In the genomic region with DNA sequence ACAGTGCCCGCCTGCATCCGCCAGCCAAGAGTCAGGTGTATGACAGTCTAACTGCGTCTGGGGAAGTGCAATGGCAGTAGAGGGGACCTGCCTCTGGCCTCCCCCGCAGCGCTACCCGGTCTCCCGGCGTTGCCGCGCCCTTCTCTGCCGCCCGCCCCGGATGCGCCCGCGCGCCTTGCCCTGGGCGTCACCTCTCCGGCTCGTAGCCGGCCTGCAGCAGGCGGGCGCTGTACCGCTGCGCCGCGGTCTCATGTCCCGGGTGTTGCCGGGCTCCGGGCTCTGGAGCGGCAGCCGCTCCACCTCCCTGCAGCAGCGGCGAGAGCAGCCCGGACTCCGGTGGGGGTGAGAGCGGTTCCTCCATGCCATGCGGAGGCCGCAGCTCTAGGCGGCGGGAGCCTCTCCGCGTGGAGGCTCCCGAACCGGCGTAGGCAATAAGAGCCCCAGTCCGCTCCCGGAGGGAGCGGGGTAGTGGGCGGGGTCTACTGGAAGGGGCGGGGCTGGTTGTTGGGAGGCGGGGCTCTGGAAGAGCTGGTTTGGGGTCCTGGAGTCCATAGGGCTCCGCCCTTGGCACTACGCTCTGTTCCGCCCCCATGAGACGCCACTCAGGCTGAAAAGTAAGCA, we compare ENCODE assay signal across 8 mouse cellular contexts. TPM values are rescaled to one million over a fixed set of nuclear protein-coding genes. Genes with fewer than 3 reads are reported as not detected.
DNase-seq lines count a peak whose midpoint lies in the region; ATAC-seq and TF ChIP-seq lines count a peak whose summit lies in the region.

Gene Impdh1, minus strand, starts transcription at position 484 of the 621 bp plus-strand sequence.

- H3K4me1 ChIP-seq in MEL (ENCODE audit: control insufficient read depth in 1 of 2, insufficient read depth in 2 of 2, low read length in 2 of 2) = peaks cover 5 to 22% of the 10 kb centered on the region in 2 experiments
- H3K4me1 ChIP-seq in forebrain, embryonic 14.5 days (ENCODE audit: control insufficient read depth, insufficient read depth, low read length) = peaks cover 23% of the 10 kb centered on the region

- peak; percentile 71 for ATAC-seq in forebrain, embryonic 14.5 days

- peak; percentile 78 to 90; a peak in 3 of 4 replicates for TF ChIP-seq POLR2A in MEL (IDR thresholded peaks at IDR 0.05; ENCODE audit: control insufficient read depth in 1 of 2, insufficient read depth in 1 of 2, low read depth in 1 of 2, low read length in 2 of 2, poor library complexity in 1 of 2)

- WGBS in forebrain, embryonic 14.5 days = under 1% methylated on average over 54 of the region's 56 CpGs

- H3K9me3 ChIP-seq in MEL (replicated peaks; ENCODE audit: insufficient read depth, low read length) = no peaks in the 10 kb centered on the region
- no peaks in the 10 kb centered on the region for H3K9me3 ChIP-seq in forebrain, embryonic 14.5 days (replicated peaks; ENCODE audit: control insufficient read depth, low read length)

- H3K36me3 ChIP-seq in MEL (ENCODE audit: control insufficient read depth in 1 of 2, insufficient read depth in 2 of 2, low read length in 2 of 2) = peaks cover 0 to 7% of the 10 kb centered on the region in 2 experiments; a peak in 2 of 4 replicates
- H3K36me3 ChIP-seq in forebrain, embryonic 14.5 days (ENCODE audit: control insufficient read depth, insufficient read depth, low read length) = no peaks in the 10 kb centered on the region

- H3K27ac ChIP-seq in MEL (ENCODE audit: control insufficient read depth, low read depth, low read length) = peak within 1 kb of the TSS; percentile 45
- H3K27ac ChIP-seq in forebrain, embryonic 14.5 days (ENCODE audit: low read depth, low read length) = no peak within 1 kb of the TSS

- H3K4me2 ChIP-seq in forebrain, embryonic 14.5 days (ENCODE audit: low read length) = peak within 1 kb of the TSS; percentile 97

- peak; percentile 91 for DNase-seq in MEL (ENCODE audit: low read depth, low spot score)
- peak; percentile 49 for DNase-seq in c-Kit-positive CD71-positive TER-119-positive erythroid progenitor cells, embryonic 14.5 days (ENCODE audit: low spot score)
- peak; percentile 76 for DNase-seq in forebrain, embryonic 14.5 days (ENCODE audit: low spot score)
- peak; percentile 85 for DNase-seq in heart, postnatal 4 days
- peak; percentile 33 for DNase-seq in layer of hippocampus, adult 9-11 months
- DNase-seq in lung, postnatal 14 days = peak; percentile 89
- peak; percentile 89 for DNase-seq in retina, embryonic 14.5 days (ENCODE audit: low spot score)
- DNase-seq in urinary bladder, postnatal 14 days (ENCODE audit: low spot score) = peak; percentile 76

- H3K9ac ChIP-seq in MEL (ENCODE audit: control insufficient read depth, low read depth, low read length, poor library complexity, severe bottlenecking) = peak within 1 kb of the TSS; percentile 84
- H3K9ac ChIP-seq in forebrain, embryonic 14.5 days (ENCODE audit: low read length) = peak within 1 kb of the TSS; percentile 68

- no peaks in the 10 kb centered on the region; the same call in 1 of the 2 replicates for H3K79me2 ChIP-seq in MEL (ENCODE audit: control insufficient read depth, insufficient read depth, low read length, poor library complexity)

- H3K27me3 ChIP-seq in MEL (ENCODE audit: control insufficient read depth in 1 of 2, insufficient read depth in 2 of 2, low read length in 2 of 2) = peaks cover 3 to 6% of the 10 kb centered on the region in 2 experiments; a peak in 2 of 4 replicates
- H3K27me3 ChIP-seq in forebrain, embryonic 14.5 days (replicated peaks; ENCODE audit: control insufficient read depth, insufficient read depth, low read length) = peaks cover 6% of the 10 kb centered on the region; the same call in 1 of the 2 replicates

- TF ChIP-seq RAD21 in MEL (IDR thresholded peaks at IDR 0.05; ENCODE audit: low read depth, low read length) = no peak

- H3K4me3 ChIP-seq in MEL (ENCODE audit: control insufficient read depth in 1 of 2, insufficient read depth in 1 of 2, low read depth in 2 of 2, low read length in 2 of 2) = peak within 1 kb of the TSS; percentile 68 to 90
- H3K4me3 ChIP-seq in forebrain, embryonic 14.5 days (ENCODE audit: low read depth, low read length) = peak within 1 kb of the TSS; percentile 64

- no peak for TF ChIP-seq CTCF in MEL (IDR thresholded peaks at IDR 0.05 in 2 of 3, conservative IDR thresholded peaks at IDR 0.05 in 1 of 3; ENCODE audit: control insufficient read depth in 1 of 3, insufficient read depth in 1 of 3, low read depth in 2 of 3, low read length in 3 of 3, poor library complexity in 1 of 3, severe bottlenecking in 1 of 3)

- no peak for TF ChIP-seq EP300 in MEL (IDR thresholded peaks at IDR 0.05; ENCODE audit: low read depth in 1 of 2, low read length in 2 of 2)

TF ChIP-seq in MEL, 35 proteins besides CTCF, POLR2A, EP300 and RAD21:
- TF ChIP-seq MAZ (IDR thresholded peaks at IDR 0.05; ENCODE audit: low read depth, low read length) = no peak; the same call in 1 of the 2 replicates
- no peak for TF ChIP-seq TAL1 (IDR thresholded peaks at IDR 0.05; ENCODE audit: low read length)
- no peak for TF ChIP-seq ELF1 (IDR thresholded peaks at IDR 0.05; ENCODE audit: low read depth, low read length)
- TF ChIP-seq ZNF384 (IDR thresholded peaks at IDR 0.05; ENCODE audit: low read depth, low read length) = no peak
- TF ChIP-seq GATA1 (IDR thresholded peaks at IDR 0.05; ENCODE audit: low read depth, low read length) = no peak
- no peak for TF ChIP-seq JUND (IDR thresholded peaks at IDR 0.05; ENCODE audit: low read depth, low read length)
- TF ChIP-seq NRF1 (IDR thresholded peaks at IDR 0.05; ENCODE audit: insufficient read depth, low read depth, low read length, poor library complexity, severe bottlenecking) = no peak
- TF ChIP-seq TBP (IDR thresholded peaks at IDR 0.05; ENCODE audit: low read depth, low read length) = 0 out of 2 replicates have a peak, but pooled peaks have one; percentile 38
- no peak for TF ChIP-seq POLR2AphosphoS5 (IDR thresholded peaks at IDR 0.05; ENCODE audit: borderline replicate concordance, low read depth, low read length)
- peak; percentile 48; the same call in 1 of the 2 replicates for TF ChIP-seq HCFC1 (IDR thresholded peaks at IDR 0.05; ENCODE audit: low read depth, low read length)
- TF ChIP-seq GABPA (IDR thresholded peaks at IDR 0.05; ENCODE audit: low read depth, low read length) = no peak
- TF ChIP-seq CHD2 (IDR thresholded peaks at IDR 0.05; ENCODE audit: low read length) = no peak
- TF ChIP-seq USF2 (IDR thresholded peaks at IDR 0.05; ENCODE audit: borderline replicate concordance in 1 of 2, insufficient read depth in 1 of 2, low read depth in 1 of 2, low read length in 2 of 2) = no peak
- peak; percentile 83 for TF ChIP-seq NELFE (IDR thresholded peaks at IDR 0.05; ENCODE audit: low read depth, low read length)
- no peak for TF ChIP-seq MYB (IDR thresholded peaks at IDR 0.05; ENCODE audit: low read depth, low read length)
- 0 out of 2 replicates have a peak, but pooled peaks have one; percentile 28 for TF ChIP-seq TCF12 (IDR thresholded peaks at IDR 0.05; ENCODE audit: low read depth, low read length)
- no peak for TF ChIP-seq BHLHE40 (IDR thresholded peaks at IDR 0.05; ENCODE audit: borderline replicate concordance, low read depth, low read length)
- no peak for TF ChIP-seq MYC (IDR thresholded peaks at IDR 0.05; ENCODE audit: low read depth, low read length)
- TF ChIP-seq MEF2A (IDR thresholded peaks at IDR 0.05; ENCODE audit: extremely low read depth, insufficient replicate concordance, low read depth, low read length, poor library complexity, severe bottlenecking) = no peak
- no peak for TF ChIP-seq CHD1 (IDR thresholded peaks at IDR 0.05; ENCODE audit: low read depth, low read length)
- no peak for TF ChIP-seq KAT2A (conservative IDR thresholded peaks at IDR 0.05; ENCODE audit: low read depth, low read length)
- TF ChIP-seq MAX (IDR thresholded peaks at IDR 0.05; ENCODE audit: low read length) = peak; percentile 35; the same call in 1 of the 2 replicates
- TF ChIP-seq ZKSCAN1 (IDR thresholded peaks at IDR 0.05; ENCODE audit: low read depth, low read length) = no peak
- TF ChIP-seq E2F4 (IDR thresholded peaks at IDR 0.05; ENCODE audit: borderline replicate concordance, low read depth, low read length) = no peak
- no peak for TF ChIP-seq RCOR1 (IDR thresholded peaks at IDR 0.05; ENCODE audit: low read depth, low read length)
- TF ChIP-seq ZC3H11A (IDR thresholded peaks at IDR 0.05; ENCODE audit: low read depth, low read length) = no peak
- TF ChIP-seq SMC3 (IDR thresholded peaks at IDR 0.05; ENCODE audit: low read depth, low read length) = no peak
- no peak for TF ChIP-seq MAFK (IDR thresholded peaks at IDR 0.05; ENCODE audit: borderline replicate concordance, low read depth, low read length)
- no peak for TF ChIP-seq USF1 (IDR thresholded peaks at IDR 0.05; ENCODE audit: low read depth, low read length)
- TF ChIP-seq ETS1 (IDR thresholded peaks at IDR 0.05; ENCODE audit: low read depth, low read length) = no peak
- TF ChIP-seq MXI1 (IDR thresholded peaks at IDR 0.05; ENCODE audit: low read depth, low read length) = peak; percentile 72; the same call in 1 of the 2 replicates
- TF ChIP-seq SIN3A (IDR thresholded peaks at IDR 0.05; ENCODE audit: low read length) = peak; percentile 23; the same call in 1 of the 2 replicates
- TF ChIP-seq ZMIZ1 (IDR thresholded peaks at IDR 0.05; ENCODE audit: low read depth, low read length) = peak; percentile 84; the same call in 1 of the 2 replicates
- peak; percentile 77; the same call in 1 of the 2 replicates for TF ChIP-seq POLR2AphosphoS2 (IDR thresholded peaks at IDR 0.05; ENCODE audit: low read length)
- peak; percentile 98 for TF ChIP-seq UBTF (IDR thresholded peaks at IDR 0.05; ENCODE audit: borderline replicate concordance, insufficient read depth, low read depth, low read length)
TF ChIP-seq in MEL: peak in this region for 10.

RNA-seq across cellular contexts. Expression of gene Impdh1, which starts in this region (rescaled TPM):
- total RNA-seq in MEL (2012; rRNA removed) = 15.3 and 17.2 TPM in 2 replicates
- 10 to 100 TPM in 1 of 2 experiments, not detected in 1; 55.1 TPM for polyA plus RNA-seq in MEL (2012; ENCODE audit: insufficient read depth in 1 of 2, insufficient read length in 2 of 2, low read depth in 1 of 2, low replicate concordance in 2 of 2, missing spikeins in 1 of 2)
- 34.5 and 50.2 TPM in 2 replicates for polyA plus RNA-seq in forebrain, embryonic 14.5 days (2014; fragmentation: Nextera tagmentation; extraction: Ambion mirVana)
- total RNA-seq in heart, postnatal 4 days (2021) = 10 to 100 TPM; 29.5 to 30.6 TPM

Comparison
In these comparisons a context has a peak if more than half of its experiments do, and no peak if none do; other contexts are left out.
1. DNase-seq: peak in every context shown above with its lines; median percentile 91 in MEL; 89 in lung, postnatal 14 days; 89 in retina, embryonic 14.5 days; 85 in heart, postnatal 4 days; 76 in forebrain, embryonic 14.5 days; 76 in urinary bladder, postnatal 14 days; 49 in c-Kit-positive CD71-positive TER-119-positive erythroid progenitor cells, embryonic 14.5 days; 33 in layer of hippocampus, adult 9-11 months.